Mouse (Mus musculus) liver, adult 2 months (tissue): ENCODE measurements at regions not wholly inside any gene's neighbourhood (a gene's known extent, or its start where the extent isn't known, plus 50 kb on each side); places are given as distances from the start of the nearest gene placed in this dataset.

ENCODE experiments used
- DNase-seq: peaks from one replicate; pipeline ENCODE4 v3.0.0-alpha.2; 2011; ENCODE audit warnings: low read depth, low spot score; ENCODE audit errors: extremely low read depth
- H3K27ac ChIP-seq: fragments of 200-500 bp; replicated peaks from 2 replicates; pipeline ENCODE4 v1.5.1; 2012; ENCODE audit warnings: low read depth, mild to moderate bottlenecking, control low read depth, inconsistent platforms, low read length; ENCODE audit not compliant: insufficient read depth
- H3K27me3 ChIP-seq: fragments of 200-500 bp; 2 replicates; pipeline ENCODE4 v1.6.1; 2012; ENCODE audit warnings: mild to moderate bottlenecking, moderate library complexity, low read length, inconsistent platforms; ENCODE audit not compliant: control insufficient read depth, insufficient read depth
- H3K36me3 ChIP-seq: fragments of 200-500 bp; 2 replicates; pipeline ENCODE4 v1.6.1; 2012; ENCODE audit warnings: low read length, inconsistent platforms; ENCODE audit not compliant: control insufficient read depth, insufficient read depth
- H3K4me1 ChIP-seq: fragments of 200-500 bp; 2 replicates; pipeline ENCODE4 v1.6.1; 2011; ENCODE audit warnings: low read length; ENCODE audit not compliant: control insufficient read depth, insufficient read depth
- H3K4me3 ChIP-seq: fragments of 200-500 bp; 2 replicates; pipeline ENCODE4 v1.5.1; 2011; ENCODE audit warnings: low read depth, mild to moderate bottlenecking, control low read depth, low read length, moderate library complexity; ENCODE audit not compliant: insufficient read depth
- H3K79me2 ChIP-seq: fragments of 200-500 bp; 2 replicates; pipeline ENCODE4 v1.6.1; 2012; ENCODE audit warnings: inconsistent platforms, mild to moderate bottlenecking, low read length, moderate library complexity; ENCODE audit not compliant: control insufficient read depth, insufficient read depth
- H3K9ac ChIP-seq: fragments of 200-500 bp; 2 replicates; pipeline ENCODE4 v1.6.1; 2012; ENCODE audit warnings: low read depth, mild to moderate bottlenecking, control low read depth, inconsistent platforms, low read length
- CTCF ChIP-seq: fragments of 200-500 bp; IDR thresholded peaks from 2 replicates; pipeline ENCODE4 v1.5.1; 2011; ENCODE audit warnings: low read depth, low read length, control low read depth
- POLR2A ChIP-seq: fragments of 200-500 bp; IDR thresholded peaks from 2 replicates; pipeline ENCODE4 v1.6.1; 2011; ENCODE audit warnings: low read length, control low read depth; ENCODE audit not compliant: insufficient read depth; ENCODE audit errors: extremely low read depth
- WGBS: fragments of 180-500 bp; shearing (Covaris S2); methylation state at CpG from one replicate; pipeline ENCODE4 v1.1.7; 2018; 5-methylcytosine and 5-hydroxymethylcytosine counted together

GRCm38 (mm10) chr4:149834646-149835156, 60.6 kb upstream of the Slc25a33 start:
- Histone ChIP-seq H3K9ac (no peak overlapping the region), H3K4me3 (no peak overlapping the region), H3K36me3 (no peaks in the 10 kb centered on the region), H3K27me3 (no peaks in the 10 kb centered on the region), H3K79me2 (no peaks in the 10 kb centered on the region), H3K4me1 (no peaks in the 10 kb centered on the region), H3K27ac (no peak overlapping the region)
- DNase-seq: no peak
- 62% methylated on average over 9 of the region's 9 CpGs for WGBS
- TF ChIP-seq CTCF: no peak
- no peak for TF ChIP-seq POLR2A

- Histone ChIP-seq H3K9ac (no peak overlapping the region), H3K27ac (no peak overlapping the region), H3K4me1 (no peaks in the 10 kb centered on the region), H3K79me2 (no peaks in the 10 kb centered on the region), H3K27me3 (no peaks in the 10 kb centered on the region), H3K36me3 (no peaks in the 10 kb centered on the region), H3K4me3 (no peak overlapping the region)
- no peak for DNase-seq
- 50% methylated on average over 10 of the region's 10 CpGs for WGBS
- TF ChIP-seq POLR2A (no peak), CTCF (no peak)
Observed at GRCm38 (mm10) chr4:149832446-149833101, 58.5 kb upstream of the Slc25a33 start.

- no peak overlapping the region for H3K9ac ChIP-seq
- no peak for DNase-seq
- 84% methylated on average over 20 of the region's 20 CpGs for WGBS
- no peaks in the 10 kb centered on the region for H3K36me3 ChIP-seq
- no peaks in the 10 kb centered on the region for H3K79me2 ChIP-seq
- H3K27me3 ChIP-seq: no peaks in the 10 kb centered on the region
- H3K4me3 ChIP-seq: no peak overlapping the region
- no peaks in the 10 kb centered on the region for H3K4me1 ChIP-seq
- H3K27ac ChIP-seq: no peak overlapping the region
- no peak for TF ChIP-seq CTCF
- TF ChIP-seq POLR2A: no peak
Observed at GRCm38 (mm10) chr4:149830551-149831192, 56.6 kb upstream of the Slc25a33 start.

DNA sequence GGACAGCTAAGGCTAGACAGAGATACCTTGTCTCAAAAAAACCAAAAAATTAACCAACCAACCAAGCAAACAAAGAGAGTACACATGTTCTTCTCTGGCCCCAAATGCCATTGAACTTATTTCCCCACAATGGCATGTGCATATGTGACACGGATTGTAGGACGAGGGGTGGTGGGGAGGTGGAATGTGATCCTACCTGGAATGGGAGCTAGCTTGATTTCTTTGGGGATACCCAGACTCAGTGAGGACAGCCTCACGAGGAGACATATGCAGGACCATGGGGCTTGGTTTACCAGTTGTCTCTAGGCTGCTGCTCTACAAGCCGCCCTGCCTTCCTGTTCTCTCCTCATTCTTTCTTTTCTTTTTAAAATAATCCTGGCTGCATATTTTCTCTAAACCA, 55.9 kb upstream of the Slc25a33 start:
- Histone ChIP-seq H3K4me3 (no peak overlapping the region), H3K27me3 (no peaks in the 10 kb centered on the region), H3K36me3 (no peaks in the 10 kb centered on the region), H3K79me2 (no peaks in the 10 kb centered on the region), H3K27ac (no peak overlapping the region), H3K9ac (no peak overlapping the region), H3K4me1 (no peaks in the 10 kb centered on the region)
- 93% methylated on average over 4 of the region's 4 CpGs for WGBS
- TF ChIP-seq CTCF: no peak
- DNase-seq: no peak

GRCm38 (mm10) chr4:149827784-149828183, 53.7 kb upstream of the Slc25a33 start:
- Histone ChIP-seq H3K36me3 (no peaks in the 10 kb centered on the region), H3K4me3 (no peak overlapping the region), H3K79me2 (no peaks in the 10 kb centered on the region), H3K27ac (no peak overlapping the region), H3K9ac (no peak overlapping the region), H3K27me3 (no peaks in the 10 kb centered on the region), H3K4me1 (no peaks in the 10 kb centered on the region)
- no peak for DNase-seq
- WGBS: 95% methylated on average over 4 of the region's 4 CpGs
- TF ChIP-seq CTCF (no peak), POLR2A (no peak)
